Mouse (Mus musculus) stomach, postnatal 0 days (tissue): ENCODE measurements around the gene Krtap28-13. TPM values are rescaled to one million over a fixed set of nuclear protein-coding genes. Genes with fewer than 3 reads are reported as not detected.

Source experiments
- ATAC-seq: fragments of 200-750 bp; cut with Nextera tagmentation; 2 replicates; pipeline ENCODE4 v1.8.0; 2017; ENCODE audit not compliant: low FRiP score, low TSS enrichment
- DNase-seq: peaks from one replicate; pipeline ENCODE4 v3.0.0-alpha.2; 2016; ENCODE audit warnings: low spot score
- H3K27ac ChIP-seq: fragments of 300-500 bp; sonication (generic); replicated peaks from 2 replicates; pipeline ENCODE4 v1.5.1; 2014; ENCODE audit warnings: mild to moderate bottlenecking, control low read depth
- H3K27me3 ChIP-seq: fragments of 300-500 bp; sonication (generic); 2 replicates; pipeline ENCODE4 v1.6.1; 2014; ENCODE audit warnings: low read length; ENCODE audit not compliant: control insufficient read depth, insufficient read depth
- H3K36me3 ChIP-seq: fragments of 300-500 bp; sonication (generic); 2 replicates; pipeline ENCODE4 v1.6.1; 2014; ENCODE audit warnings: low read length, mixed read lengths; ENCODE audit not compliant: control insufficient read depth, insufficient read depth
- H3K4me1 ChIP-seq: fragments of 300-500 bp; sonication (generic); replicated peaks from 2 replicates; pipeline ENCODE4 v1.6.1; 2014; ENCODE audit warnings: antibody characterized with exemption; ENCODE audit not compliant: control insufficient read depth, insufficient read depth
- H3K4me2 ChIP-seq: fragments of 300-500 bp; sonication (generic); replicated peaks from 2 replicates; pipeline ENCODE4 v1.6.1; 2014; ENCODE audit warnings: low read depth, mild to moderate bottlenecking, control low read depth, moderate library complexity
- H3K4me3 ChIP-seq: fragments of 300-500 bp; sonication (generic); 2 replicates; pipeline ENCODE4 v1.5.1; 2014; ENCODE audit warnings: low read depth, low read length, control low read depth
- H3K9ac ChIP-seq: fragments of 300-500 bp; sonication (generic); 2 replicates; pipeline ENCODE4 v1.6.1; 2014; ENCODE audit warnings: mild to moderate bottlenecking, low read length, control low read depth, mixed read lengths
- H3K9me3 ChIP-seq: fragments of 300-500 bp; sonication (generic); 2 replicates; pipeline ENCODE4 v1.6.1; 2016; ENCODE audit warnings: low read length; ENCODE audit not compliant: control insufficient read depth
- CTCF ChIP-seq: IDR thresholded peaks from 2 replicates; pipeline ENCODE4 v1.5.1; 2016; ENCODE audit warnings: antibody characterized with exemption, low read depth, mild to moderate bottlenecking, moderate library complexity
- EP300 ChIP-seq: optimal IDR thresholded peaks from 2 replicates; pipeline ENCODE3; 2016; ENCODE audit warnings: antibody characterized with exemption
- WGBS: fragments of 180-500 bp; shearing (Covaris S2); extraction: QIAGEN DNeasy Blood & Tissue Kit; methylation state at CpG from one replicate; pipeline ENCODE4 v1.1.7; 2014; 5-methylcytosine and 5-hydroxymethylcytosine counted together
- polyA plus RNA-seq: library from polyadenylated mRNA; unstranded; fragments of >200 nt; fragmentation: Nextera tagmentation; extraction: Ambion mirVana; gene quantifications from 2 replicates; pipeline ENCODE4 v1.2.1, GENCODE M21; 2015

Gene Krtap28-13
- polyA plus RNA-seq, 1 experiment from 2014 or later = not detected

DNA sequence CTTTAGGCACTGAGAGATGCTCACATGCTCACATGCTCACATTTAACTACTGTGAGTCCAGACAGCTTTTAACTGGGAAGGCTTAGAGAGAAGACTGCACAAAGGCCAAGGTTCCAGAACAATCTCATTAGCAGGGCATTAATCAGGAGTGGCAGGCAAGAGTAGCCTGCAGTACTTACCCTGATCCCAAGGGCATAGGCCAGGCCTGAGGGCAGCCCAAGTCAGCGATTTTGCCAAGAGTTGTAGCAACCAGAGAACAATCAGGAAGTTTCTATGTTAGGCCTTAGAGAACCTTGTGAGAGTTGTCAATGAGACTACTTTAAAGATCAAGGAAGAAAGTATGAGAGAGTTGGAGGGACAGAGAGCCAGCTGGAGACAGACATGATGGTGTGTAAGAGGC is 2.2 kb upstream of the Krtap28-13 start:
- Histone ChIP-seq H3K4me1 (no peaks in the 10 kb centered on the region), H3K27me3 (no peaks in the 10 kb centered on the region), H3K27ac (no peak overlapping the region), H3K9me3 (no peaks in the 10 kb centered on the region), H3K36me3 (no peaks in the 10 kb centered on the region), H3K4me3 (no peak overlapping the region), H3K4me2 (no peak overlapping the region), H3K9ac (no peak overlapping the region)
- WGBS = 45% methylated on average over 1 of the region's 1 CpGs
- ATAC-seq = no peak
- DNase-seq = no peak
- TF ChIP-seq CTCF = no peak
- TF ChIP-seq EP300 = no peak

DNA sequence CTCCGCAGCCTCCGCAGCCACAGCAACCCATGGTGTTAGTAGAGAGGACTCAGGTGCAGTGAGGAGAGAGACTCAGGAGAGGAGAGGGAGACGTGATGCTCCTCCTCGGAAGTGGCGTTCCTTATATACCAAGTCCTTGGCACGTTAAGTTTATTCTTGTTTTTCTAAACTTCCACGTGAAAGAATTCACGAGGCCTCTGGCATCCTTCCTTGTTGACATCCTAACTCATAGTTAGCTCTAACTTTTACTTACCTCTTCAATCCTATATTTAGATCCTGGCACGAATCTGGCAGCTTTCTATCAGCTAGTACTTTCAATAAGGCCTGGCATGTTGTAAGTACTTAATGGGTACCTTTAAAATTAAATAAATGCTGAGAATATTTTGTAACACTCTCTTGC is 1.5 kb upstream of the Krtap28-13 start, which contains the start of gene A030005K14Rik:
Gene A030005K14Rik (minus strand): TSS at position 101 of the 400 bp plus-strand sequence.
- Histone ChIP-seq H3K4me2 (no peak within 1 kb of the TSS), H3K36me3 (no peaks in the 10 kb centered on the region), H3K9ac (no peak within 1 kb of the TSS), H3K27me3 (no peaks in the 10 kb centered on the region), H3K9me3 (no peaks in the 10 kb centered on the region), H3K4me3 (no peak within 1 kb of the TSS), H3K27ac (no peak within 1 kb of the TSS), H3K4me1 (no peaks in the 10 kb centered on the region)
- 79% methylated on average over 9 of the region's 9 CpGs for WGBS
- no peak for TF ChIP-seq EP300
- TF ChIP-seq CTCF = no peak
- no peak for ATAC-seq
- DNase-seq = no peak

GRCm38 (mm10) chr1:83064851-83065250 is 4.1 kb downstream of the Krtap28-13 start:
- H3K9me3 ChIP-seq = no peaks in the 10 kb centered on the region
- H3K27ac ChIP-seq = no peak overlapping the region
- ATAC-seq (no peak), DNase-seq (peak; percentile 31)
- H3K27me3 ChIP-seq = no peaks in the 10 kb centered on the region
- no peak overlapping the region for H3K4me2 ChIP-seq
- no peaks in the 10 kb centered on the region for H3K4me1 ChIP-seq
- no peaks in the 10 kb centered on the region for H3K36me3 ChIP-seq
- H3K4me3 ChIP-seq = no peak overlapping the region
- no peak overlapping the region for H3K9ac ChIP-seq
- WGBS = 19% methylated on average over 3 of the region's 3 CpGs
- TF ChIP-seq EP300 = no peak
- peak; percentile 78 for TF ChIP-seq CTCF

DNA sequence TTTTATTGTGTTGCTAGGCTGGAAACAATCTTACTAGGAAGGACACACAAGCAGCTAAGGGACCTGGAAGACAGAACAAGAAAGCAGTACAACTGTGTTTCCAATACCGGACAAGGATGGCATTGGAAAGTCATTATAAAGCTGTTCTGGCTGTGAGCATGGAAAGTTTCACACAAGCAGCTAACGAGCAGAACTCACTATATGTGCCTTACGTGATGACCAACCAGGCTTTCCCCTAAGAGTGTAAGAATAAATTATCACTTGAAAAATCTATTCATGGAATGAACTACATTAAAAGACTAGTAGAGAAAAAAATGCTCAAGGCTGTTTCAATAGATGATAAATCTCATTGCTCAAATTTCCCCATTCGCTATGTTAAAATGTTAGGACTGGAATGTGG is 5.8 kb downstream of the Krtap28-13 start:
- H3K27me3 ChIP-seq = no peaks in the 10 kb centered on the region
- 89% methylated on average over 4 of the region's 4 CpGs for WGBS
- no peak overlapping the region for H3K9ac ChIP-seq
- H3K4me2 ChIP-seq = no peak overlapping the region
- H3K4me3 ChIP-seq = no peak overlapping the region
- no peaks in the 10 kb centered on the region for H3K9me3 ChIP-seq
- no peaks in the 10 kb centered on the region for H3K36me3 ChIP-seq
- no peak for ATAC-seq
- no peak for DNase-seq
- no peak overlapping the region for H3K27ac ChIP-seq
- no peaks in the 10 kb centered on the region for H3K4me1 ChIP-seq
- TF ChIP-seq EP300 = no peak
- no peak for TF ChIP-seq CTCF

DNA sequence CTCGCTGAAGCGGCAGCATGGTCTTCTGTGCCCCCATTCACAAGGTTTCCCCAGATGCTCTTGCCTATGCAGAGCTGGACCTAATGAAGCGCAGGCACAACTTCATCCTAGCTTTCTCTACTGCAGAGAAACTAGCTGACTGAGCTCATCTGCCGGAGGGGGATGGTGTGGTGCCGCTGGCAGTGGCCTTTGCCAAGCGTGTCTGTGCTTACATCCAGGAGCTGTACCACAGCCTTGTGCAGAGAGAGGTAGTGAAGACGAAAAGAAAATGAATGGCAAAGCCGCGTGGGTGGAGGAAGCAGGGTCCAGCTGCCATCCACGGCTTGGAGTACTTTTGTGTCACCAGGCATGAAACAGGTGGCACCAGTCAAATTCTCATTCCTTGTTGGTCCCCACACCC is 6.5 kb downstream of the Krtap28-13 start:
- no peak overlapping the region for H3K4me3 ChIP-seq
- H3K36me3 ChIP-seq = no peaks in the 10 kb centered on the region
- no peak overlapping the region for H3K9ac ChIP-seq
- H3K9me3 ChIP-seq = no peaks in the 10 kb centered on the region
- H3K27ac ChIP-seq = no peak overlapping the region
- 82% methylated on average over 10 of the region's 10 CpGs for WGBS
- no peaks in the 10 kb centered on the region for H3K4me1 ChIP-seq
- no peak for TF ChIP-seq CTCF
- TF ChIP-seq EP300 = no peak
- no peaks in the 10 kb centered on the region for H3K27me3 ChIP-seq
- DNase-seq (no peak), ATAC-seq (no peak)
- no peak overlapping the region for H3K4me2 ChIP-seq

DNA sequence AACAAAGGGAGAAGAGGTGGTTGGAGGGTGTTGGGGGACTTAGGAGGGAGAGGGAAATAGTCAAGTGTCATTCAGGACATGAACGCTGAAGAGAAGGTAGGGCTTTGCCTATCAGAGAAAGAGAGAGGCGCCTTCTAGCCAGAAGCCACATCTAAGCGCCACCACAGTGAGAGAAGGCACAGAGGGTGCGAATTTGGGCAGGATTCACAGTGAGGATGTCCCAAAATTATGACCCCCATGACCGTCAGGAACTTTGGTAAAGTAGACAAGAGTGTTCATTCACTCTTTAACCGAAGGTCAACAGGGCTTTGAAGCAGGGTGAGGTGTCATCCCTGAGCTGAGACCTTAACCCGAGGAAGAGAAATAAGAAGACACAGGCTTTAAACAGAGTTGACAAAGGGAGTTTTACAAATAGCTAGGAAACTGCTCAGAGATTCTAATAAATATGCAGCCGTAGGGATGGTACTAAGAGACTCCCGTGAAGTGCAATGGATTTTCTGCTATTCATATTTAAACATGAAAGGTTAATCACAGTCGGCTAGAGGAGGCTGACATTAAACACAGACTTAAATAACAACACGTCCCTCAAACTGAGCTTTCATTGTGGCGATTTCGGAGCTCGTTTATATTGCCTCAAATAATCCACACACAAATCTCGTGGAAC is 14.9 kb downstream of the Krtap28-13 start:
- peak overlapping the region; percentile 46 for H3K4me2 ChIP-seq
- DNase-seq = no peak
- 33% methylated on average over 15 of the region's 15 CpGs for WGBS

More for the DNA sequence above, 14.9 kb downstream of the Krtap28-13 start:
- no peak for TF ChIP-seq EP300
- no peak for TF ChIP-seq CTCF
- Histone ChIP-seq H3K9ac (no peak overlapping the region), H3K4me3 (peak overlapping the region; percentile 21; the same call in 1 of the 2 replicates), H3K9me3 (no peaks in the 10 kb centered on the region), H3K27me3 (no peaks in the 10 kb centered on the region), H3K36me3 (no peaks in the 10 kb centered on the region), H3K27ac (no peak overlapping the region), H3K4me1 (no peaks in the 10 kb centered on the region)
- no peak for ATAC-seq
